Mouse (Mus musculus): Measurements from ENCODE around the gene Begain.

DNA sequence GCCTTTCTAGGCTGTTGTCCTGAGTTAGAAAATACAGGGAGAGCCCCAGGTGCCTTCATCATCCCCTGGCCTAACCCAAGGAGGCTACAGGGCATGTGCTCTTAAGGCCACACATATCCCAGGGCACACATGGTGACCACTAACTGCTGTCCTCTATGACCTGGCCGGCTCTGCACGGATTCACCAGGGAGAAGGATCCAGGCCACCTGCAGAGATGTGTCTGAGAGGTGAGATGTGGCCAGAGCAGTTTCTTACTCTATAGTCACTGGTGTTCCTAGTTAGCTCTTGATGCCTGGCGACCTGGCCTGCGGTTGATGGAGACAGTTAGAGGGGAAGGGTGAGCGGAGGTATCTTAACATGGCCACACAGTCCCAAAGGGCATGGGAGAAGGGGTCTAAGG lies 45.1 kb downstream of the Begain start:
- TF ChIP-seq CTCF (IDR thresholded peaks at IDR 0.05; ENCODE audit: control insufficient read depth, insufficient read depth, insufficient replicate concordance, low read depth, low read length), result no peak
- no peak for TF ChIP-seq POLR2A (IDR thresholded peaks at IDR 0.05; ENCODE audit: control insufficient read depth, low read depth, low read length)

All from testis, adult 2 months (tissue).